Mouse (Mus musculus): ENCODE data around the gene Ldhc. TPM values are rescaled to one million over a fixed set of nuclear protein-coding genes. Genes with fewer than 3 reads are reported as not detected.
A peak's percentile ranks its signal among the peaks of the same experiment; 100 is the strongest.
"Not testable (repeated sequence)": the region's sequence is repeated elsewhere in the genome, so short reads cannot be mapped to it uniquely, and the experiment has no call there.

Ldhc gene
- polyA plus RNA-seq, 1 experiment from 2014 or later = not detected

DNA sequence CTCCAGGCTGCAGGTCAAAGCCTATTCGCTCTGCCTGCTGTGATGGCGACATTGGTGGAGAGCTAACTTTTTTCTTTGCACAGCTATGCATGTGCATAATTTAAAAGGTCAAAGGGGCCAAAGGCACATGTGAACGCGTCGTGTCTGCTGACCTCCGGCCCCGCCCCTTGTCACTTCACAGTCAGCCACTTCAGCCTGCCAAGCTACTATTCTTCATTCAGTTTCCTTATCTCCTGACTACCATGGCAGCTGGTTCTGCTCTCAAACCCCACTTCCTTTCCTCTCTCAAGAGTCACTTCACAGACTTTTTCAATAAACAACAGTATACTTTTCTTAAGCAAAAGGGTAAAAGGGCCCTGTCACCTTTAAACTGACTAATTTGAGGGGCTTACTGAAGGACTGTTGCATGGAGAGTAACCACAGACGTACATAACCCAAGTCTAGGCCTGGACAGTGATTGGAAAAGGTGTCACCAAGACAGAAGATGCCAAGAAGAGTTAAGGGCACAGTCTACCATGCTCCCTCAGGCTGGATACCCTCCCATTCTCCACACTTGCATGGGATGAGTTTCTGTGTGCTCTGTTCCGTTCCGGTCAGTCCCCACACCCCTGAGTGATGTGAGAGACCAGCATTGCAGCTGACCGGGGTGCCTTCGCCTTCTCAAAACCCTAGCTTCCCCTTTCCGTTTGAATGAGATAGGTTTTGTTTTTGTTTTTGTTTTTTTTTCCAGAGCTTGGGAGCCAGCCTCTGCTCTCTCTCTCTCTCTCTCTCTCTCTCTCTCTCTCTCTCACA is 30.0 kb upstream of the Ldhc start:
- no peak for TF ChIP-seq EP300 (optimal IDR thresholded peaks at IDR 0.05)
- TF ChIP-seq CTCF (IDR thresholded peaks at IDR 0.05; ENCODE audit: low read depth) = no peak
- no peak overlapping the region for H3K4me3 ChIP-seq (ENCODE audit: low read depth, low read length)
- no peak overlapping the region for H3K4me2 ChIP-seq (replicated peaks; ENCODE audit: low read depth)
- H3K9me3 ChIP-seq (ENCODE audit: control insufficient read depth, low read length) = no peaks in the 10 kb centered on the region
- H3K4me1 ChIP-seq (replicated peaks; ENCODE audit: control insufficient read depth, insufficient read depth) = no peaks in the 10 kb centered on the region
- DNase-seq (ENCODE audit: low spot score) (no peak), ATAC-seq (ENCODE audit: low FRiP score, low TSS enrichment) (no peak; the same call in 1 of the 2 replicates)
- H3K27ac ChIP-seq (replicated peaks) = 0 out of 2 replicates have a peak overlapping the region, but pooled peaks have one; percentile 18
- 58% methylated on average over 13 of the region's 13 CpGs for WGBS
- H3K27me3 ChIP-seq (ENCODE audit: control insufficient read depth, insufficient read depth, low read length) = no peaks in the 10 kb centered on the region
- H3K9ac ChIP-seq (ENCODE audit: low read length) = no peak overlapping the region
- no peaks in the 10 kb centered on the region for H3K36me3 ChIP-seq (ENCODE audit: control insufficient read depth, insufficient read depth, low read length)

DNA sequence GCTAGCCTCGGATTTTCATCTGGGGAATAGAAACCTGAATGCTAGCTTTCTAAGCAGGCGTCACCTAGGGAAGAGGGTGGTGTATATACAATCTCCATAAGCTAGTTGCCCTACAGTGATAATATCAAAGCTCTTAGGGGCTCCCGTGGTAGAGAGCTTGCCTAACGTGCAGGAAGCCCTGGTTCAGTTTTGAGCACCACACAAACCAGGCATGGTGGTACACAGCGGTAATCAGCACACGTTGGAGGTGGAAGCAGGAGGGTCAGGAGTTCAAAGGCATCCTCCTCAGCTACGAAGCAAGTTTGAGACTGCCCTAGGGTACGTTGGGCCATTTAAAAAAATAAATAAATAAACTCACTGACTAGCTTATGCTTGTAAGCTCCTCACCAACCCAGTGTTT is 29.3 kb upstream of the Ldhc start:
- H3K9me3 ChIP-seq (ENCODE audit: control insufficient read depth, low read length) = no peaks in the 10 kb centered on the region
- no peak overlapping the region for H3K9ac ChIP-seq (ENCODE audit: low read length)
- no peaks in the 10 kb centered on the region for H3K27me3 ChIP-seq (ENCODE audit: control insufficient read depth, insufficient read depth, low read length)
- no peak overlapping the region for H3K4me3 ChIP-seq (ENCODE audit: low read depth, low read length)
- no peak overlapping the region for H3K4me2 ChIP-seq (replicated peaks; ENCODE audit: low read depth)
- no peak for DNase-seq (ENCODE audit: low spot score)
- 75% methylated on average over 8 of the region's 8 CpGs for WGBS
- no peak overlapping the region for H3K27ac ChIP-seq (replicated peaks)
- no peak for ATAC-seq (ENCODE audit: low FRiP score, low TSS enrichment)
- H3K4me1 ChIP-seq (replicated peaks; ENCODE audit: control insufficient read depth, insufficient read depth) = no peaks in the 10 kb centered on the region
- no peaks in the 10 kb centered on the region for H3K36me3 ChIP-seq (ENCODE audit: control insufficient read depth, insufficient read depth, low read length)
- TF ChIP-seq CTCF (IDR thresholded peaks at IDR 0.05; ENCODE audit: low read depth) (no peak), EP300 (optimal IDR thresholded peaks at IDR 0.05) (no peak)

DNA sequence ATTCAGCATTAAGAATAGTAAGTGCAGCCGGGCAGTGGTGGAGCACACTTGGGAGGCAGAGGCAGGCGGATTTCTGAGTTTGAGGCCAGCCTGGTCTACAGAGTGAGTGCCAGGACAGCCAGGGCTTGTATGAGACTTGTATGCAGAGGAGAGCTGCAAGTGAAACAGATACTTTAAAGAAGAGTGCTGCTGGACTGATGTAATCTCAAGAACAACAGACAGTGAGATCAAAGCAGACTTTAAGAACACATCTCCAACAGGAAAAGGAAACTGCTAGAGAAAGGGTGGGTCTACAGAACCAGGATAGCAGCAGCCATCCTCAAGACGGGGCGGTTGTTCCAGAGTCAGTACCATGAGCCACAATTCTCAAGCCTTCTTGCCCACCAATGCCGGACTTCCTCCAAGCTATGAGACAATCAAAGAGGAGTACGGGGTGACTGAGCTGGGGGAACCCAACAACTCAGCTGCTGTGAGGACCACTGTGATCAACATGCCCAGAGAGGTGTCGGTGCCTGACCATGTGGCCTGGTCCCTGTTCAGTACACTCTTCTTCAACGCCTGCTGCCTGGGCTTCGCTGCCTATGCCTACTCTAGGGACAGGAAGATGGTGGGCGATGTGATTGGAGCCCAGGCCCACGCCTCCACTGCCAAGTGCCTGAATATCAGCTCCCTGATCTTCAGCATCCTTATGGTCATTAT is 28.7 kb upstream of the Ldhc start:
- not testable (repeated sequence) for H3K9me3 ChIP-seq (ENCODE audit: control insufficient read depth, low read length); H3K36me3 ChIP-seq (ENCODE audit: control insufficient read depth, insufficient read depth, low read length); H3K9ac ChIP-seq (ENCODE audit: low read length); H3K27me3 ChIP-seq (ENCODE audit: control insufficient read depth, insufficient read depth, low read length); H3K4me3 ChIP-seq (ENCODE audit: low read depth, low read length); H3K4me2 ChIP-seq (replicated peaks; ENCODE audit: low read depth); DNase-seq (ENCODE audit: low spot score); H3K4me1 ChIP-seq (replicated peaks; ENCODE audit: control insufficient read depth, insufficient read depth); H3K27ac ChIP-seq (replicated peaks); ATAC-seq (ENCODE audit: low FRiP score, low TSS enrichment)
- 93% methylated on average over 11 of the region's 11 CpGs for WGBS

DNA sequence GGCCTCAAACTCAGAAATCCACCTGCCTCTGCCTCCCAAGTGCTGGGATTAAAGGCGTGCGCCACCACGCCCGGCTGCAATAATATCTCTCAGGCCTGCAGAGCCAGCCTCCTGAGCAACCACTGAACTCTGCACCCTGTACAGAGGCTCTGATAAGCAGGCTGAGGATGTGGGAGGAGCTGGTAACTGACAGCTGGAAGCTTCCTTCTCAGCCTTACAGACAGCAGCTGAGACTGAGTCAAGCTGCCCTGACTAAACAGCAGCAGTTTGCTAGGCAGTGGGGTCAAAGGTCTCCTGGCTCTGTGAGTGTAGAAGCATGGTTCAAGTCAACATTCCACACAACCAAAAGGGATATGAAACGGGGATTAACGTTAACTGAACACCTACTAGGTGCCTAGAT is 27.7 kb upstream of the Ldhc start:
- WGBS = 34% methylated on average over 6 of the region's 6 CpGs
- Histone ChIP-seq H3K27me3 (ENCODE audit: control insufficient read depth, insufficient read depth, low read length) (no peaks in the 10 kb centered on the region), H3K9ac (ENCODE audit: low read length) (no peak overlapping the region), H3K9me3 (ENCODE audit: control insufficient read depth, low read length) (no peaks in the 10 kb centered on the region), H3K4me3 (ENCODE audit: low read depth, low read length) (no peak overlapping the region), H3K27ac (replicated peaks) (0 out of 2 replicates have a peak overlapping the region, but pooled peaks have one; percentile 45), H3K36me3 (ENCODE audit: control insufficient read depth, insufficient read depth, low read length) (no peaks in the 10 kb centered on the region), H3K4me1 (replicated peaks; ENCODE audit: control insufficient read depth, insufficient read depth) (no peaks in the 10 kb centered on the region), H3K4me2 (replicated peaks; ENCODE audit: low read depth) (no peak overlapping the region)
- no peak for TF ChIP-seq EP300 (optimal IDR thresholded peaks at IDR 0.05)
- no peak for TF ChIP-seq CTCF (IDR thresholded peaks at IDR 0.05; ENCODE audit: low read depth)
- DNase-seq (ENCODE audit: low spot score) (peak; percentile 64), ATAC-seq (ENCODE audit: low FRiP score, low TSS enrichment) (peak; percentile 89)

DNA sequence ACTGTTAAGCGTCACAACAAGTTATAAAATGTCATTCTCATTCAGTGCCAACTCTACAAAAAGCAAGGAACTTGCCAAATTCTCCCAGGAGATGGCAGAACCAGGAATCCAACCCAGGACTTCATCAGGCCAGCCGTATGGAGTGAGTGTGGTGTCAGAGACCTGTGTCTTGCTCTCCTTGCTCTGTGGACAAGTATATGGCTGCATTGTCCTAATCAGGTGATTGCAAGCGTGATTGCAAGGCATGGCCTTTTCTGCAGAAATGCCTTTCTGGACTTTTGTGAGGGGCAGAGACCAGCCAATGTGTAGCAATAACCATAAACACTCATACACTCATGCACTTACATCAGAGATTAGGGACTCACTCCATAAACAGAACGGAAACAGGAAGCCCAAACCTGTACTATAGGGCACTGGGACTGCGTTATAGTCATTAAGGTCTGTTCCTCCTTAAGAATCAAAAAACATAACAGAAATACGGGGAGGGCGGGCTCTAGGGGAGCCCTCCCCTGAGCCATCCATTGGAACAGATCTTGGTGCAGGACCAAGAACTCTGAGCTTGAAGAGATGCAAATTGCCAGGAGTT is 27.2 kb upstream of the Ldhc start:
- H3K9me3 ChIP-seq (ENCODE audit: control insufficient read depth, low read length) = no peaks in the 10 kb centered on the region
- TF ChIP-seq CTCF (IDR thresholded peaks at IDR 0.05; ENCODE audit: low read depth) (no peak), EP300 (optimal IDR thresholded peaks at IDR 0.05) (no peak)
- H3K27ac ChIP-seq (replicated peaks) = 0 out of 2 replicates have a peak overlapping the region, but pooled peaks have one; percentile 45
- H3K4me3 ChIP-seq (ENCODE audit: low read depth, low read length) = no peak overlapping the region
- ATAC-seq (ENCODE audit: low FRiP score, low TSS enrichment) (no peak), DNase-seq (ENCODE audit: low spot score) (no peak)
- H3K27me3 ChIP-seq (ENCODE audit: control insufficient read depth, insufficient read depth, low read length) = no peaks in the 10 kb centered on the region
- H3K36me3 ChIP-seq (ENCODE audit: control insufficient read depth, insufficient read depth, low read length) = no peaks in the 10 kb centered on the region
- 0 out of 2 replicates have a peak overlapping the region, but pooled peaks have one; percentile 13 for H3K9ac ChIP-seq (ENCODE audit: low read length)
- no peak overlapping the region for H3K4me2 ChIP-seq (replicated peaks; ENCODE audit: low read depth)
- no peaks in the 10 kb centered on the region for H3K4me1 ChIP-seq (replicated peaks; ENCODE audit: control insufficient read depth, insufficient read depth)
- 78% methylated on average over 7 of the region's 7 CpGs for WGBS

Measured in stomach, postnatal 0 days (tissue).